Mouse (Mus musculus) kidney, adult 18-20 months (tissue): ENCODE results near the gene Tmem125.
"Not testable (repeated sequence)": the region's sequence is repeated elsewhere in the genome, so short reads cannot be mapped to it uniquely, and the experiment has no call there.

Experiments used
- DNase-seq: peaks from one replicate; pipeline ENCODE4 v3.0.0; 2021

Gene Tmem125

GRCm38 (mm10) chr4:118535610-118536009 is 8.2 kb downstream of the Tmem125 start:
- no peak for DNase-seq

- peak; percentile 63 for DNase-seq
Measured at GRCm38 (mm10) chr4:118533605-118534004, 10.2 kb downstream of the Tmem125 start.

- DNase-seq = peak; percentile 59
Measured at GRCm38 (mm10) chr4:118533156-118533555, 10.7 kb downstream of the Tmem125 start.

- DNase-seq = no peak
Measured at GRCm38 (mm10) chr4:118532663-118533062, 11.2 kb downstream of the Tmem125 start.

- DNase-seq = peak; percentile 77
Measured at GRCm38 (mm10) chr4:118527720-118528119, 16.1 kb downstream of the Tmem125 start.

- no peak for DNase-seq
Measured at GRCm38 (mm10) chr4:118527335-118527681, 16.5 kb downstream of the Tmem125 start.

- DNase-seq = peak; percentile 90
Measured at GRCm38 (mm10) chr4:118526408-118527334, 17.2 kb downstream of the Tmem125 start, which contains the start of gene 2610528J11Rik. Gene 2610528J11Rik, plus strand, starts transcription at chr4:118526999.

GRCm38 (mm10) chr4:118525779-118526178 is 18.1 kb downstream of the Tmem125 start:
- no peak for DNase-seq

- DNase-seq = no peak
Measured at GRCm38 (mm10) chr4:118523976-118524375, 19.9 kb downstream of the Tmem125 start.

GRCm38 (mm10) chr4:118522248-118522647 is 21.6 kb downstream of the Tmem125 start:
- DNase-seq = no peak

- no peak for DNase-seq
Measured at GRCm38 (mm10) chr4:118518208-118518607, 25.6 kb downstream of the Tmem125 start.

- DNase-seq = no peak
Measured at GRCm38 (mm10) chr4:118517497-118518146, 26.2 kb downstream of the Tmem125 start.

GRCm38 (mm10) chr4:118516699-118517496 is 26.9 kb downstream of the Tmem125 start:
- peak; percentile 64 for DNase-seq

GRCm38 (mm10) chr4:118509050-118509449 is 34.8 kb downstream of the Tmem125 start:
- no peak for DNase-seq

GRCm38 (mm10) chr4:118507171-118507570 is 36.7 kb downstream of the Tmem125 start:
- DNase-seq = not testable (repeated sequence)

GRCm38 (mm10) chr4:118505551-118505950 is 38.3 kb downstream of the Tmem125 start:
- no peak for DNase-seq

- DNase-seq = peak; percentile 64
Measured at GRCm38 (mm10) chr4:118500792-118501191, 43.1 kb downstream of the Tmem125 start.

- DNase-seq = peak; percentile 61
Measured at GRCm38 (mm10) chr4:118500171-118500724, 43.6 kb downstream of the Tmem125 start.
